Mouse (Mus musculus) B cell, adult 2 months (primary cell): ENCODE measurements at regions not wholly inside any gene's neighbourhood (a gene's known extent, or its start where the extent isn't known, plus 50 kb on each side); places are given as distances from the start of the nearest gene placed in this dataset.
"Not testable (repeated sequence)": the region's sequence is repeated elsewhere in the genome, so short reads cannot be mapped to it uniquely, and the experiment has no call there.

Source experiments
- DNase-seq, 2 experiments: peaks; one replicate each; pipeline ENCODE4 v3.0.0; 2022

- no peak for DNase-seq
Observed at GRCm38 (mm10) chr2:78416574-78417109, 451.3 kb upstream of the Ube2e3 start.

- no peak for DNase-seq
Observed at GRCm38 (mm10) chr2:78412985-78413384, 454.9 kb upstream of the Ube2e3 start.

- DNase-seq = no peak
Observed at GRCm38 (mm10) chr2:78403890-78404289, 457.7 kb upstream of the Cwc22 start.

GRCm38 (mm10) chr2:78399236-78399635 lies 453.1 kb upstream of the Cwc22 start:
- no peak for DNase-seq

- no peak for DNase-seq
Observed at GRCm38 (mm10) chr2:78396924-78397323, 450.7 kb upstream of the Cwc22 start.

GRCm38 (mm10) chr2:78393090-78393489 lies 446.9 kb upstream of the Cwc22 start:
- DNase-seq = no peak

GRCm38 (mm10) chr2:78392425-78392824 lies 446.2 kb upstream of the Cwc22 start:
- no peak for DNase-seq

- DNase-seq = no peak
Observed at GRCm38 (mm10) chr2:78388001-78388400, 441.8 kb upstream of the Cwc22 start.

- no peak for DNase-seq
Observed at GRCm38 (mm10) chr2:78381234-78381633, 435.1 kb upstream of the Cwc22 start.

GRCm38 (mm10) chr2:78331736-78332475 lies 385.7 kb upstream of the Cwc22 start:
- no peak for DNase-seq

GRCm38 (mm10) chr2:78326091-78326490 lies 379.9 kb upstream of the Cwc22 start:
- DNase-seq = no peak

- no peak for DNase-seq
Observed at GRCm38 (mm10) chr2:78322216-78322965, 376.2 kb upstream of the Cwc22 start.

- no peak for DNase-seq
Observed at GRCm38 (mm10) chr2:78311766-78312491, 365.8 kb upstream of the Cwc22 start.

GRCm38 (mm10) chr2:78309361-78309760 lies 363.2 kb upstream of the Cwc22 start:
- DNase-seq = no peak

- no peak for DNase-seq
Observed at GRCm38 (mm10) chr2:78306897-78307296, 360.7 kb upstream of the Cwc22 start.

- DNase-seq = no peak
Observed at GRCm38 (mm10) chr2:78291665-78292064, 345.5 kb upstream of the Cwc22 start.

- no peak for DNase-seq
Observed at GRCm38 (mm10) chr2:78284806-78285205, 338.6 kb upstream of the Cwc22 start.

GRCm38 (mm10) chr2:78283605-78284004 lies 337.4 kb upstream of the Cwc22 start:
- DNase-seq = no peak

GRCm38 (mm10) chr2:78281846-78282245 lies 335.7 kb upstream of the Cwc22 start:
- DNase-seq = not testable (repeated sequence)

- no peak for DNase-seq
Observed at GRCm38 (mm10) chr2:78280219-78280915, 334.2 kb upstream of the Cwc22 start.

- no peak for DNase-seq
Observed at GRCm38 (mm10) chr2:78279382-78280056, 333.3 kb upstream of the Cwc22 start.

GRCm38 (mm10) chr2:78278630-78279029 lies 332.5 kb upstream of the Cwc22 start:
- DNase-seq = no peak
